Mouse (Mus musculus) myocyte (in vitro differentiated cells): ENCODE measurements at regions not wholly inside any gene's neighbourhood (a gene's known extent, or its start where the extent isn't known, plus 50 kb on each side); places are given as distances from the start of the nearest gene placed in this dataset.

Experiments used
- CEBPB ChIP-seq: IDR thresholded peaks from 2 replicates; pipeline ENCODE4 v1.6.1; 2011; ENCODE audit warnings: mild to moderate bottlenecking, moderate library complexity; ENCODE audit not compliant: poor library complexity, insufficient read depth, severe bottlenecking
- E2F4 ChIP-seq: IDR thresholded peaks from one replicate; pipeline ENCODE4 v1.6.1; 2011; ENCODE audit warnings: mild to moderate bottlenecking, control low read depth, moderate library complexity; ENCODE audit not compliant: insufficient read depth
- MAX ChIP-seq: IDR thresholded peaks from one replicate; pipeline ENCODE4 v1.6.1; 2011; ENCODE audit warnings: low read depth, mild to moderate bottlenecking, control low read depth
- MYOD1 ChIP-seq, 3 experiments: IDR thresholded peaks; one replicate each; pipeline ENCODE4 v1.6.1; 2011; ENCODE audit warnings: control low read depth in 2 of 3, low read depth in 2 of 3, mild to moderate bottlenecking in 2 of 3, moderate library complexity in 1 of 3; ENCODE audit not compliant: insufficient read length in 2 of 3, control insufficient read depth in 1 of 3
- MYOG ChIP-seq, 3 experiments: IDR thresholded peaks; one replicate each; pipeline ENCODE4 v1.6.1; 2011; ENCODE audit warnings: control low read depth in 2 of 3, low read depth in 2 of 3, mild to moderate bottlenecking in 2 of 3; ENCODE audit not compliant: insufficient read length in 2 of 3, control insufficient read depth in 1 of 3, insufficient read depth in 1 of 3
- POLR2A ChIP-seq: IDR thresholded peaks from one replicate; pipeline ENCODE4 v1.6.1; 2011; ENCODE audit warnings: low read depth, mild to moderate bottlenecking, control low read depth, moderate library complexity; ENCODE audit not compliant: insufficient read length
- POLR2AphosphoS2 ChIP-seq: IDR thresholded peaks from one replicate; pipeline ENCODE4 v1.6.1; 2011; ENCODE audit warnings: low read depth, control low read depth; ENCODE audit not compliant: insufficient read length
- REST ChIP-seq: IDR thresholded peaks from one replicate; pipeline ENCODE4 v1.6.1; 2011; ENCODE audit warnings: mild to moderate bottlenecking, control low read depth, moderate library complexity; ENCODE audit not compliant: insufficient read depth, insufficient read length
- SRF ChIP-seq: IDR thresholded peaks from one replicate; pipeline ENCODE4 v1.6.1; 2011; ENCODE audit warnings: low read depth; ENCODE audit not compliant: control insufficient read depth, insufficient read length
- TCF12 ChIP-seq: IDR thresholded peaks from one replicate; pipeline ENCODE4 v1.6.1; 2011; ENCODE audit warnings: mild to moderate bottlenecking, control low read depth; ENCODE audit not compliant: poor library complexity, insufficient read depth, severe bottlenecking
- USF1 ChIP-seq: IDR thresholded peaks from one replicate; pipeline ENCODE4 v1.6.1; 2011; ENCODE audit warnings: low read depth, mild to moderate bottlenecking, control low read depth, moderate library complexity

DNA sequence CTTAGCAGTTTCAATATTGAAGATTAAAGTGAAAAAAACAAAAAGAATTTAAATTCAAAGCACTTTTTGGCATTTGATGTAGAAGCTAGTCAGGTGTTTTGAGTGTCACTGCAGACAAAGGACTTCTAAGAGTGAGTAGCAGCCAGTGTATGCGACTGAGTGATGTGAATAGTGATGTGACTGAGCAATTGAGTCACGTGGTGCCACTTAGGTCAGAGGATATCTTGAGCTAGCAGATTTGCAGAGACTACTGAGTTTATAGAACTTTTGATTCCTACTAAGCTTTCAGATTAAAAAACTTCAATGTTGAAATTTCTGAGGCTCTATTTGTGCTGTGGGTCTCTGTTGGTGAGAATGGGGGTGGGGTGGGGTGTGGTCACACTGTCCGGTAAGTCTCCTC lies 49.8 kb upstream of the Unc93a2 start:
- TF ChIP-seq POLR2A, result no peak
- no peak for TF ChIP-seq POLR2AphosphoS2
- TF ChIP-seq REST, result no peak
- no peak for TF ChIP-seq E2F4
- TF ChIP-seq TCF12, result no peak
- no peak for TF ChIP-seq MAX
- TF ChIP-seq CEBPB, result no peak
- no peak for TF ChIP-seq MYOD1 (IDR thresholded peaks at IDR 0.05; ENCODE audit: control insufficient read depth in 1 of 3, insufficient read length in 2 of 3, low read depth in 2 of 3)
- peak; percentile 54 for TF ChIP-seq USF1
- no peak for TF ChIP-seq SRF
- no peak for TF ChIP-seq MYOG (IDR thresholded peaks at IDR 0.05; ENCODE audit: control insufficient read depth in 1 of 3, insufficient read depth in 1 of 3, insufficient read length in 2 of 3, low read depth in 2 of 3)
